Mouse (Mus musculus) limb, embryonic 10.5 days (tissue): ENCODE results near the gene Xndc1. TPM values are rescaled to one million over a fixed set of nuclear protein-coding genes. Genes with fewer than 3 reads are reported as not detected.
"Not testable (repeated sequence)": the region's sequence is repeated elsewhere in the genome, so short reads cannot be mapped to it uniquely, and the experiment has no call there.

ENCODE experiments used
- DNase-seq: peaks from one replicate; pipeline ENCODE4 v3.0.0-alpha.2; 2017; ENCODE audit warnings: low spot score
- H3K27ac ChIP-seq: fragments of 300-500 bp; sonication (generic); 2 replicates; pipeline ENCODE4 v1.5.1; 2016; ENCODE audit warnings: mild to moderate bottlenecking
- H3K27me3 ChIP-seq: fragments of 300-500 bp; sonication (generic); 2 replicates; pipeline ENCODE4 v1.6.1; 2016; ENCODE audit warnings: low read depth, mild to moderate bottlenecking; ENCODE audit not compliant: poor library complexity, severe bottlenecking
- H3K36me3 ChIP-seq: fragments of 300-500 bp; sonication (generic); 2 replicates; pipeline ENCODE4 v1.6.1; 2016; ENCODE audit warnings: mild to moderate bottlenecking, moderate library complexity
- H3K4me1 ChIP-seq: fragments of 300-500 bp; sonication (generic); 2 replicates; pipeline ENCODE4 v1.6.1; 2016
- H3K4me3 ChIP-seq: fragments of 300-500 bp; sonication (generic); 2 replicates; pipeline ENCODE4 v1.5.1; 2016; ENCODE audit warnings: mild to moderate bottlenecking, moderate library complexity
- H3K9me3 ChIP-seq: fragments of 300-500 bp; sonication (generic); replicated peaks from 2 replicates; pipeline ENCODE4 v1.6.1; 2016; ENCODE audit warnings: mild to moderate bottlenecking
- WGBS: fragments of 180-500 bp; shearing (Covaris S2); methylation state at CpG from one replicate; pipeline ENCODE4 v1.1.7; 2016; 5-methylcytosine and 5-hydroxymethylcytosine counted together
- polyA plus RNA-seq: library from polyadenylated mRNA; unstranded; fragments of >200 nt; fragmentation: Nextera tagmentation; extraction: Ambion mirVana; gene quantifications from 2 replicates; pipeline ENCODE4 v1.2.1, GENCODE M21; 2016

Xndc1 gene
- polyA plus RNA-seq, 1 experiment from 2014 or later, result 51.5 TPM

- H3K27me3 ChIP-seq, DNase-seq, H3K4me3 ChIP-seq, H3K9me3 ChIP-seq, H3K27ac ChIP-seq: not testable (repeated sequence)
- H3K4me1 ChIP-seq, result peaks cover 15% of the 10 kb centered on the region
- peaks cover 53% of the 10 kb centered on the region for H3K36me3 ChIP-seq
Observed at GRCm38 (mm10) chr7:102048524-102048923, 16.8 kb upstream of the Xndc1 start.

DNA sequence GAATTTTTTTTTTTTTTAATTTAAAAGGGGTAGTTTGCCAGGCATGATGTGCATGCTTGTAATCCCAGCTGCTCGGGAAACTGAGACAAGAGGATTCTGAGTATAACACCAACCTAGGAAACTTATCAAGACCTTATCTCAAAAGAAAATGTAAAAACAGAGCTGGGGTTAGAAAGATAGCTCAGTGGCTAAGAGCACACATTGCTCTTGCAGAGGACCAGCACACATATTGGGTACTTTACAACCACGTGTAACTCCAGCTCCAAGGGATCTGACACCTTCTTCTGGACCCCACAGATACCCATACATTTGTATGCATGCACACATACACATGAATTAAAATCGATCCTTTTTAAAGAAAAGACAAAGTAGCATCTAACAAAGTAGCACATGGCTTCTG is 4.0 kb upstream of the Xndc1 start:
- WGBS, result 94% methylated on average over 3 of the region's 3 CpGs
- Histone ChIP-seq H3K27ac (no peak overlapping the region), H3K4me3 (no peak overlapping the region), H3K36me3 (peaks cover 47% of the 10 kb centered on the region), H3K27me3 (no peaks in the 10 kb centered on the region), H3K4me1 (peaks cover 13% of the 10 kb centered on the region), H3K9me3 (no peaks in the 10 kb centered on the region)
- DNase-seq, result no peak

DNA sequence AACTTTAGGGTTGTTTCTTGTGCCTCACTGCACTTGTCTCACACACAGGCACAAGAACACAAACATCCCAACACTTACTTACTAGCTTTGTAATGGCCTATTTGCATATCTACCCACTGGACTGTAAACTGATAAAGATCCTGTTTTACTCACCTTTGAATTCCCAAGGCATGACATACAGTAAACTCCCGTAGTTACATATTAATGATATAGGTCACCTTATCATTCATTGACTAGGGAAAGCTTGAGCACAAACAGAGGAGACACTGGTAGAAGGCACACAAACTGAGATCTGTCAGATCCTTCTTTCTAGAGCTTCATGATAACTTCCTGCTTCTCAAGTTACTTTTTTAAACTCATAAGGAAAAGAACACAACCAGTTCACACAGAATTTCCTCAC is 3.1 kb upstream of the Xndc1 start:
- H3K27me3 ChIP-seq, result no peaks in the 10 kb centered on the region
- 98% methylated on average over 1 of the region's 1 CpGs for WGBS
- peaks cover 16% of the 10 kb centered on the region for H3K4me1 ChIP-seq
- H3K36me3 ChIP-seq, result peaks cover 41% of the 10 kb centered on the region
- H3K9me3 ChIP-seq, result no peaks in the 10 kb centered on the region
- DNase-seq, result no peak
- no peak overlapping the region for H3K4me3 ChIP-seq
- no peak overlapping the region for H3K27ac ChIP-seq

DNA sequence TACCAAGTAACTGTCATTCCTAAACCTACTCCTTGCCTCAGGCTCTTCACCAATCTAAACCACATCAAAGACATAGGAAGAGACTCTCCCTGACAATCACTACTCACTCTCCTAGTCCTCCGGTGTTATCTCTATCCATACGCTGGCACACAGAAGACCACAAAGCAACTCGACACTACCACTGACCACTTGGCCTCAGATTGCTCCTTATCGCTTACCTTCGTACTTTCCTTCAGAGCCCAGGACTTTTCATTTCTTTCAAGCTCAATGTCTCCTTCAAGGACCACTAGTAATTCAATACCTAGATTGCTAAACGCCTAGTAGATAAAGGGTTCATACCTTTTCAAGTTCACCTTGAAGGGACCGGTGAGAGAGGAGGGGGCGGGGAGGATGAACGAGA is 1.4 kb upstream of the Xndc1 start:
- H3K27me3 ChIP-seq, result no peaks in the 10 kb centered on the region
- no peaks in the 10 kb centered on the region for H3K9me3 ChIP-seq
- 90% methylated on average over 9 of the region's 9 CpGs for WGBS

DNA sequence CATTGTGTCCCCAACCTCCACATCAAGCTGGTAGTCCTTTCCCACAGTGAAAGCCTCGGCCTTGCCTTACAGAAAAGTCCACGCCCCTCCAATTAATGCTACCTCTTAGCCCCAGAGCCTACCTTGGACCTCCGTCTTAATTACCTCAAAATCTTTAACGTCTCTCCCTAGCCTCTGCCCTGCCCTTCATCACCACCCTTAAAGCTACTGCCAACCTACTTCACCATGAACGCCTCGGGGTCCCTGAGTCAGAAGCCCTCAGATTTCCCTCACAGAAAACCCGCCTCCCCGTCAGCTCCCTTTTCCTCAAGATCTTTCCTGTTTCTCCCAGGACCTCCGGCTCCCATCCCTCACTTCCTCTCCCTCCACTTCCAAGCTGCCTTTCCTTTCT is 661 bp upstream of the Xndc1 start:
- no peaks in the 10 kb centered on the region for H3K9me3 ChIP-seq
- WGBS, result 2% methylated on average over 9 of the region's 9 CpGs
- peaks cover 16% of the 10 kb centered on the region for H3K4me1 ChIP-seq
- DNase-seq, result no peak
- H3K27me3 ChIP-seq, result no peaks in the 10 kb centered on the region
- H3K27ac ChIP-seq, result peak overlapping the region; percentile 90
- peaks cover 40% of the 10 kb centered on the region for H3K36me3 ChIP-seq
- peak overlapping the region; percentile 83 for H3K4me3 ChIP-seq

More for the DNA sequence above, 1.4 kb upstream of the Xndc1 start:
- no peak for DNase-seq
- H3K36me3 ChIP-seq, result peaks cover 43% of the 10 kb centered on the region
- H3K4me1 ChIP-seq, result peaks cover 16% of the 10 kb centered on the region
- peak overlapping the region; percentile 83 for H3K4me3 ChIP-seq
- no peak overlapping the region for H3K27ac ChIP-seq

DNA sequence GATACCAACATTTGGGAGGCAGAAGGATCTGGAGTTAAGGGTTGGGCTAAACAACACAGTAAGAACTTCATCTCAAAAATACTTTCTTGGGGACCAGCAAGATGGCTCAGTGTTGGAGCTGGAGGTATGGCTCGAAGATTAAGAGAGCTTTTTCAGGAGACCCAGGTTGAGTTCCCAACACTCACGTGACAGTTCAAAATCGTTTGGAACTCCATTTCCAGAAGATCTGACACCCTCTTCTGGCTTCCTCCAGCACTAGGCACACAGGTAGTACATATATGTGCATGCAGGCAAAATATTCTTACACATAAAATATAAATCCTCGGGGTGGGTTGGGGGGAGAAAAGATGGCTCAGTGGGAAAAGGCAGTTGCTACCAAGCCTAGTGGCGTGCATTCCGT is 1.1 kb downstream of the Xndc1 start:
- 92% methylated on average over 6 of the region's 6 CpGs for WGBS
- Histone ChIP-seq H3K4me3 (peak overlapping the region; percentile 83), H3K27me3 (no peaks in the 10 kb centered on the region), H3K36me3 (peaks cover 43% of the 10 kb centered on the region), H3K9me3 (no peaks in the 10 kb centered on the region), H3K27ac (peak overlapping the region; percentile 90), H3K4me1 (peaks cover 16% of the 10 kb centered on the region)
- DNase-seq, result no peak

DNA sequence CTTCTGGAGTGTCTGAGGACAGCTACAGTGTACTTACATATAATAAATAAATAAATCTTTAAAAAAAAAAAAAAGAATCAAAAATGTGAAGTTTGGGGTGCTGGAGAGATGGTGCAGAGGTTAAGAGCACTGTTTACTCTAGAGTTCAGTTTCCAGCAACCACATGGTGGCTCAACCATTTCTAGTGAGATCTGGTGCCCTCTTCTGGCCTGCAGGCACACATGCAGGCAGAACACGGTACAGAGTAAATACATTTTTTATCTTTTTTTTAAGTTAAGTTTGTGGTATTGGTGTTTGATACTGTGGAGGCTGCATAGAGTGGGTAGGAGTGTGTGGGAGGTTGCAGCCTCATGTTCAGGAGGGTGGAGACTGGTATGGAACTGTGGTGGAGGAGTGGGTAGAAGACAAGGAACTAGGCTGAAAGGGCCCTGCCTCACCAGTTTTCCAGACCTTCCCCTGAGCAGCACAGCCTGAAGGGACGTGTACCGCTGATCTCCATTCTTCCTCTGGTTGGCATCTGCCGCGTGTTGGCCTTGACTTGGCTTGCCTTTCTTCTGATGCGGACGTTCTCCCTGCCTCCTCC is 11.5 kb downstream of the Xndc1 start:
- H3K36me3 ChIP-seq, result peaks cover 99% of the 10 kb centered on the region

GRCm38 (mm10) chr7:102078517-102078916 is 13.2 kb downstream of the Xndc1 start:
- H3K27ac ChIP-seq, result no peak overlapping the region
- no peaks in the 10 kb centered on the region for H3K4me1 ChIP-seq
- WGBS, result 85% methylated on average over 7 of the region's 7 CpGs
- no peak overlapping the region for H3K4me3 ChIP-seq
- H3K36me3 ChIP-seq, result peaks cover 99% of the 10 kb centered on the region
- no peak for DNase-seq
- no peaks in the 10 kb centered on the region for H3K27me3 ChIP-seq
- no peaks in the 10 kb centered on the region for H3K9me3 ChIP-seq

More for the DNA sequence above, 11.5 kb downstream of the Xndc1 start:
- Histone ChIP-seq H3K27ac (no peak overlapping the region), H3K27me3 (no peaks in the 10 kb centered on the region), H3K4me3 (no peak overlapping the region), H3K4me1 (no peaks in the 10 kb centered on the region), H3K9me3 (no peaks in the 10 kb centered on the region)
- WGBS, result 89% methylated on average over 7 of the region's 7 CpGs
- DNase-seq, result no peak

GRCm38 (mm10) chr7:102080311-102080710 is 15.0 kb downstream of the Xndc1 start:
- no peaks in the 10 kb centered on the region for H3K4me1 ChIP-seq
- no peak for DNase-seq
- WGBS, result 91% methylated on average over 8 of the region's 8 CpGs
- no peaks in the 10 kb centered on the region for H3K9me3 ChIP-seq
- H3K27ac ChIP-seq, result no peak overlapping the region
- no peak overlapping the region for H3K4me3 ChIP-seq
- H3K27me3 ChIP-seq, result no peaks in the 10 kb centered on the region
- peaks cover 99% of the 10 kb centered on the region for H3K36me3 ChIP-seq

DNA sequence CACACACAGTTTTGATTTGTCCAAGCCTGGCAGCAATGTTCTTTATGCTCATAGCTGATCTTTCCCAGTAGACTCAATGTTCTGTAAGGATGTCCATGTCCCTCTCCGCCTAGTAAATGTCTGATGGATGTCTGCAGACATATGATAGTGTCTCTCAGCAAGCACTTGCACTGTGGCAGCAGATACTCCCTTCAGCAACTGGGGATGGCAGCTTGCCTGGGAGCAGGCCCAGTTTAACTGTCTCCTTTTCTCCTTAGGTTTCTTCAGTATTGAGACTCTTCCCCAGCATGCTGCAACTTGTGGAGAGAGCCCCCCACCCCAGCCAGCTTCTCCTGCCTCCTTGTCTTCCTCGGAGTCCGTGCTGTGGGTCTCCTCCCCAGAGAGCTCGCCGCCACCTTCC is 16.5 kb downstream of the Xndc1 start:
- Histone ChIP-seq H3K4me3 (no peak overlapping the region), H3K27me3 (no peaks in the 10 kb centered on the region), H3K27ac (no peak overlapping the region), H3K9me3 (no peaks in the 10 kb centered on the region), H3K4me1 (no peaks in the 10 kb centered on the region), H3K36me3 (peaks cover 97% of the 10 kb centered on the region)
- no peak for DNase-seq
- WGBS, result 90% methylated on average over 5 of the region's 5 CpGs

- Histone ChIP-seq H3K9me3 (no peaks in the 10 kb centered on the region), H3K36me3 (peaks cover 94% of the 10 kb centered on the region), H3K27me3 (no peaks in the 10 kb centered on the region), H3K4me1 (no peaks in the 10 kb centered on the region), H3K27ac (no peak within 1 kb of the TSS), H3K4me3 (no peak within 1 kb of the TSS)
- no peak for DNase-seq
- WGBS, result 90% methylated on average over 5 of the region's 5 CpGs
Observed at GRCm38 (mm10) chr7:102082816-102083215, 17.5 kb downstream of the Xndc1 start, which contains the start of gene Trpc2. TSS of gene Trpc2 (plus strand) at chr7:102083116.

GRCm38 (mm10) chr7:102084041-102084696 is 18.9 kb downstream of the Xndc1 start:
- 88% methylated on average over 26 of the region's 26 CpGs for WGBS
- no peak for DNase-seq
- H3K9me3 ChIP-seq, result no peaks in the 10 kb centered on the region
- H3K27me3 ChIP-seq, result no peaks in the 10 kb centered on the region
- no peak overlapping the region for H3K27ac ChIP-seq
- H3K36me3 ChIP-seq, result peaks cover 92% of the 10 kb centered on the region
- H3K4me1 ChIP-seq, result no peaks in the 10 kb centered on the region
- no peak overlapping the region for H3K4me3 ChIP-seq

DNA sequence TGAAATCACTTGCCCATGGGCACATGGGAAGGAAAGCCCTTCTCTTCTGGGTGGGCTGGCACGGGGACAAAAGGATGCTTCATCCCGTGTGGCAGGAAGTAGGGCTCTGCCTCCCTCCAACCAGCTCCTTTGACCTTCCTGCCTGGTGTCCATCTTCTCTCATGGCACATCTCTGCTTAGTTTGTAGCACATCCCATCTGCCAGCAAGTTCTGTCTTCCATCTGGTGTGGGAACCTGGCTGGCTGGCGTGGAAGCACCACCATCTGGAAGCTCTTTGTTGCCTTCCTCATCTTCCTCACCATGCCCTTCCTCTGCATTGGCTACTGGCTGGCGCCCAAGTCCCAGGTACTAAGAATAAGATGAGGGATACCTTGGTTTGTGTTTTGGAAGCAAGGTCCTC is 22.0 kb downstream of the Xndc1 start:
- Histone ChIP-seq H3K27me3 (no peaks in the 10 kb centered on the region), H3K4me3 (no peak overlapping the region), H3K36me3 (peaks cover 75% of the 10 kb centered on the region), H3K27ac (no peak overlapping the region), H3K4me1 (no peaks in the 10 kb centered on the region), H3K9me3 (no peaks in the 10 kb centered on the region)
- WGBS, result 92% methylated on average over 4 of the region's 4 CpGs
- no peak for DNase-seq
